Mouse (Mus musculus): ENCODE data around the gene Foxo6.

Foxo6 gene

GRCm38 (mm10) chr4:120246086-120246485 lies 41.1 kb downstream of the Foxo6 start:
- no peak for DNase-seq

GRCm38 (mm10) chr4:120242783-120243262 lies 44.3 kb downstream of the Foxo6 start:
- DNase-seq, result peak; percentile 48 to 63

DNA sequence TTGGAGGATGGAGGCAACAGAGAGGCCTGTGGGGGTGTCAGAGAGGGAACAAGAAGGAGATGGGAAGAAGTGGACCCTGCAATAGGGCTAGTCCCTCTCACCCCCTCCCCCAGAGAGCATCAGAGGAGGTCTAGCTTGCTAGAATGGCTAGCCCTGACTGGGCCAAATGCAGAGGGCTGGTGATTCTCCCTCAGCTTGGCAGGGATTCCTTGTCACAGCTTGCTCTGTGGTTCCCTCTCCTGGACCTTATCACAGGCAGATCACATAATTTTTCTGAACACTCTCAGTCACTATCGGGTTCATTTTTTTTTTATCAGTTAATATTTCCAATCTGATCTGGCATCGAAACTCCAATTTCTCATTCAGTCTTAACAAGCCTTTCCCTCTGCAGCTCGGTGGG lies 46.0 kb downstream of the Foxo6 start:
- no peak for DNase-seq

GRCm38 (mm10) chr4:120239419-120239818 lies 47.7 kb downstream of the Foxo6 start:
- DNase-seq, result no peak

- peak in 1 of 2 experiments; percentile 28 for DNase-seq
Measured at GRCm38 (mm10) chr4:120233243-120233642, 53.9 kb downstream of the Foxo6 start.

DNA sequence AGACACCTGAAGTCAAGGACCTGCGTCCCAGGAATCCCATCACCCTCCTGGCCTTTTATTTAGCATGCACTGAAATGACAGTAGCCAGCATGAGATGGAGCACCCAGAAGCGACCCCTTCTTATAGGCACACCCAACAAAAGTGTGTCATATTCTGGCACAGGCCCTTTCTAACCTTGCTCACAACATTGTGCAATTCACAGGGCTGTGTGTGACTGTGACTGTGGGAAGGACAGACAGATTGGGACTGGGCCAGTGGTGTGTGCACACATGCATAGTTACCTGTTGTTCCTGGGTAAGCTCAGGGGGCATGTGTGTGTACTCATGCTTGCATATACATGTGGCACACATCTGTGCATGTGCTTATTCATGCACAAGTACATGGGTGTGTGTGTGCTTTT lies 54.6 kb downstream of the Foxo6 start:
- no peak for DNase-seq

- DNase-seq, result peak; percentile 24 to 26
Measured at GRCm38 (mm10) chr4:120231982-120232381, 55.2 kb downstream of the Foxo6 start.

DNA sequence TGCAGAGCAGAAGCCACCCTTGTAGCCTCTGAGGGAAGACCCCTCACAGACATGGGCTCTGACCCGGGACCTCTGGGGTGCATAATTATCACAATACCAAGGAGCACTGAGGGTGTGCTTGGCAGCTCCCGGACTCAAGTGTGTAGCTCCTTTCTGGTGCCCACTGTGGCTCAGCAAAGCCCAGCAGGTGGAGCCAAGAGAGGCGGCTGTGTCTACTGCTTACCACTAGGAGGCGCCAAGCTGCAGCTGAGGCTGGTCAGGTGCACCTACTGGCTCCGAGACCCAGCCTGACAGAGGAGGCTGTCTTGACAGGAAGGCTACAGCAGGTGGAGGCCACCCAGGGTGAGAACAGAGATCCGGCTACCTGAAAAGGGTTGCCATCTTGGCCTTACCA lies 56.9 kb downstream of the Foxo6 start:
- DNase-seq, result peak; percentile 82 to 87

- no peak for DNase-seq
Measured at GRCm38 (mm10) chr4:120229505-120230255, 57.5 kb downstream of the Foxo6 start.

GRCm38 (mm10) chr4:120228613-120229012 lies 58.5 kb downstream of the Foxo6 start:
- DNase-seq, result no peak

- DNase-seq, result no peak
Measured at GRCm38 (mm10) chr4:120227224-120227623, 59.9 kb downstream of the Foxo6 start.

GRCm38 (mm10) chr4:120226682-120227081 lies 60.5 kb downstream of the Foxo6 start:
- no peak for DNase-seq

DNA sequence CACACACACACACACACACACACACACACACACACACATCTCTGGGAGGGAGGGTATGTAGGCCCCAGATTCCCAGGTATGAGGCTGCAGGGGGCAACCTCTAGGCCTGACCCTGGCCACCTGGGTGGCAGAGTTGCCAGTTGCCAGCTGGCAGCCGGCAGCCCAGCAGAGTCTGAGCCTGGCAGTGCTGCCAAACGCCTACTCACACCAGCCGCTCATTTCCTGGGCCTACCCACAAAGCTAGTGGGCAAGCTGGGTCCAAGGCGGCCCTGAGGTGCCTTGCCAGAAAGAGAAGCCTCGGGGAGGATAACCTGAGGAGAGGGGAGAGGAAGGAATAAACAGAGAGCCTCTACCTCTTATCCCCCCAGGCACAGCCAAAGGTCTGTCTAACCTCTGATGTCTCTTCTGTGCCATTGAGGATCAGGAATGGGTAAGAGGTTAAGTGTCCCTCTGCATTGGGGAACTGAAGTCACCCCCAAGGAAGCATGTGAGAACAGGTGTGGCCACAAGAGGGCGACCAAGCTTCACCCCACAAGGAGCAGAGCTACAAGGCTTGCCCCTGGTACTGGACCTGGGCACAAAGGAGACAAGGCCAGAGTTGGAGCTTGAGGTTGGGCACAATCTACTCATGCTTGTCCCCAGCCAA lies 61.9 kb downstream of the Foxo6 start:
- peak; percentile 83 to 84 for DNase-seq

GRCm38 (mm10) chr4:120223805-120224204 lies 63.3 kb downstream of the Foxo6 start:
- DNase-seq, result no peak

GRCm38 (mm10) chr4:120223108-120223745 lies 63.9 kb downstream of the Foxo6 start:
- DNase-seq, result no peak

DNA sequence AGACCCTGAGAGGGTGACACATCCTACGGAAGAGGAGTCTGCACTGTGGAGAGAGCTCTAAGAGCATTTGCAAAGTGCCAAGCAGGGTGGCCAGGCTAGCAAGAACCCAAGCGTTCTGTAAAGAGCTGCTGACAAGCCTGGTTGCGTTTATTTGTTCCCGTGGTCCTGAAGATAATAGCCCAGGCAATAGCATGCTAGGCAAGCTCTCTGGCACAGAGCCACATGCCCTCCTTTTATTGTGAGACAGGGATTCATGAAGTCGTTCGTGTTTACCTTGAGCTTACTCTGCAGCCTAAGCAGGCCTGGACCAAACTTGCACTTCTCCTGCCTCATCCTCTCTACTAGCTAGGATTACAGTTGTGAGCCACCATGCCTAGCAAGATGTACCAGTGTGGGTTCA lies 65.4 kb downstream of the Foxo6 start:
- no peak for DNase-seq

GRCm38 (mm10) chr4:120218878-120219277 lies 68.3 kb downstream of the Foxo6 start:
- DNase-seq, result peak in 1 of 2 experiments; percentile 27

Data from kidney, postnatal 4 days (tissue).